Mouse (Mus musculus) c-Kit-positive CD71-positive TER-119-positive erythroid progenitor cells, embryonic 14.5 days (primary cell): Measurements from ENCODE around the gene Sh3rf1.

Source experiments
- DNase-seq: peaks from one replicate; pipeline ENCODE4 v3.0.0-alpha.2; 2013; ENCODE audit warnings: low spot score

Gene Sh3rf1

GRCm38 (mm10) chr8:61263691-61264090, 40.0 kb downstream of the Sh3rf1 start:
- no peak for DNase-seq

GRCm38 (mm10) chr8:61264881-61265280, 41.2 kb downstream of the Sh3rf1 start:
- no peak for DNase-seq

GRCm38 (mm10) chr8:61265390-61265789, 41.7 kb downstream of the Sh3rf1 start:
- DNase-seq, result no peak

GRCm38 (mm10) chr8:61267061-61267460, 43.4 kb downstream of the Sh3rf1 start:
- no peak for DNase-seq

GRCm38 (mm10) chr8:61267692-61268091, 44.0 kb downstream of the Sh3rf1 start:
- DNase-seq, result no peak

- DNase-seq, result no peak
Observed at GRCm38 (mm10) chr8:61268233-61268916, 44.7 kb downstream of the Sh3rf1 start.

- DNase-seq, result no peak
Observed at GRCm38 (mm10) chr8:61270016-61270415, 46.3 kb downstream of the Sh3rf1 start.

GRCm38 (mm10) chr8:61270541-61270940, 46.9 kb downstream of the Sh3rf1 start:
- no peak for DNase-seq

GRCm38 (mm10) chr8:61270961-61271360, 47.3 kb downstream of the Sh3rf1 start:
- no peak for DNase-seq

- DNase-seq, result no peak
Observed at GRCm38 (mm10) chr8:61272838-61273237, 49.2 kb downstream of the Sh3rf1 start.

GRCm38 (mm10) chr8:61273307-61274221, 49.9 kb downstream of the Sh3rf1 start:
- no peak for DNase-seq

- no peak for DNase-seq
Observed at GRCm38 (mm10) chr8:61274602-61275462, 51.2 kb downstream of the Sh3rf1 start.

- no peak for DNase-seq
Observed at GRCm38 (mm10) chr8:61275463-61276356, 52.0 kb downstream of the Sh3rf1 start.

GRCm38 (mm10) chr8:61276397-61276796, 52.7 kb downstream of the Sh3rf1 start:
- no peak for DNase-seq

- DNase-seq, result no peak
Observed at GRCm38 (mm10) chr8:61279030-61279429, 55.4 kb downstream of the Sh3rf1 start.

GRCm38 (mm10) chr8:61282303-61283168, 58.9 kb downstream of the Sh3rf1 start:
- DNase-seq, result no peak

- DNase-seq, result no peak
Observed at GRCm38 (mm10) chr8:61283169-61284081, 59.8 kb downstream of the Sh3rf1 start.

- DNase-seq, result no peak
Observed at GRCm38 (mm10) chr8:61285896-61286295, 62.2 kb downstream of the Sh3rf1 start.

GRCm38 (mm10) chr8:61286394-61286793, 62.7 kb downstream of the Sh3rf1 start:
- DNase-seq, result no peak
